Mouse (Mus musculus) olfactory bulb, adult 2 months (tissue): Measurements from ENCODE around the gene Atp6v0c.

ENCODE experiments used
- CTCF ChIP-seq: fragments of 200-500 bp; IDR thresholded peaks from 2 replicates; pipeline ENCODE4 v1.5.1; 2012; ENCODE audit warnings: low read depth, mild to moderate bottlenecking, low read length, moderate library complexity; ENCODE audit not compliant: insufficient read depth
- POLR2A ChIP-seq: fragments of 200-500 bp; IDR thresholded peaks from 2 replicates; pipeline ENCODE4 v1.6.1; 2012; ENCODE audit warnings: mild to moderate bottlenecking, low read depth, low read length, moderate library complexity; ENCODE audit not compliant: insufficient read depth

DNA sequence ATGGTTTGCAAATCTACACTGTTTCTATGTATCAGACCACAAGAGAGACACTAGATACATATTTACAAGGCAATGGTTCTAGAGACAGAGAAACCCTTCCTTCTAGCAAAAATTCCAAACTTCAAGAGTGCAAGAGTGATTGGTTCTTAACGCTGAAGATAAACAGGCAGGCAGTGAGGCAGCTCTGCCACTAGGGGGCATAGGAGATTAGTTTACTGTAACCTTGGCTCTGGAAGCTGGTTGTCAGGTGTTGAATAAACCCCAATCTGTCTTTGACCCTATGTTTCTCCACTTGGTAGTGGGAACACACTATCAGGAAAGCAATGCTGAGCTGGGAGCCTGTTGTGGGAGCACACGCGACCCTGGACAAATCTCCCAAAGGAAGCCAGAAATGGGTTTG is 3.9 kb upstream of the Atp6v0c start:
- TF ChIP-seq CTCF (no peak), POLR2A (no peak)
